Mouse (Mus musculus) spleen, adult 2 months (tissue): Measurements from ENCODE around the gene Slc22a17. TPM values are rescaled to one million over a fixed set of nuclear protein-coding genes. Genes with fewer than 3 reads are reported as not detected.
"Not testable (repeated sequence)": the region's sequence is repeated elsewhere in the genome, so short reads cannot be mapped to it uniquely, and the experiment has no call there.

Source experiments
- DNase-seq, 2 experiments: peaks; one replicate each; pipeline versions ENCODE4 v3.0.0 to v3.0.0-alpha.2; 2012 to 2021; ENCODE audit warnings: low spot score in 2 of 2, low read depth in 1 of 2
- H3K27ac ChIP-seq: fragments of 200-500 bp; 2 replicates; pipeline ENCODE4 v1.5.1; 2012; ENCODE audit warnings: low read length, inconsistent platforms; ENCODE audit not compliant: insufficient read depth
- H3K27me3 ChIP-seq: fragments of 200-500 bp; 2 replicates; pipeline ENCODE4 v1.6.1; 2012; ENCODE audit warnings: mild to moderate bottlenecking, moderate library complexity, low read length, inconsistent platforms; ENCODE audit not compliant: control insufficient read depth, insufficient read depth
- H3K36me3 ChIP-seq: fragments of 200-500 bp; 2 replicates; pipeline ENCODE4 v1.6.1; 2012; ENCODE audit warnings: mild to moderate bottlenecking, low read length, inconsistent platforms; ENCODE audit not compliant: control insufficient read depth, insufficient read depth
- H3K4me1 ChIP-seq: fragments of 200-500 bp; 2 replicates; pipeline ENCODE4 v1.6.1; 2011; ENCODE audit warnings: inconsistent platforms; ENCODE audit not compliant: control insufficient read depth, insufficient read depth, insufficient read length
- H3K4me3 ChIP-seq: fragments of 200-500 bp; 2 replicates; pipeline ENCODE4 v1.5.1; 2011; ENCODE audit warnings: mild to moderate bottlenecking, inconsistent platforms; ENCODE audit not compliant: insufficient read depth, insufficient read length; ENCODE audit errors: extremely low read depth
- CTCF ChIP-seq: fragments of 200-500 bp; IDR thresholded peaks from 2 replicates; pipeline ENCODE4 v1.5.1; 2011; ENCODE audit warnings: mild to moderate bottlenecking, inconsistent platforms; ENCODE audit not compliant: insufficient read depth, insufficient read length, insufficient replicate concordance; ENCODE audit errors: extremely low read depth
- POLR2A ChIP-seq: fragments of 200-500 bp; IDR thresholded peaks from 2 replicates; pipeline ENCODE4 v1.6.1; 2011; ENCODE audit warnings: low read depth, low read length, inconsistent platforms
- WGBS: fragments of 180-500 bp; shearing (Covaris S2); methylation state at CpG from one replicate; pipeline ENCODE4 v1.1.7; 2018; 5-methylcytosine and 5-hydroxymethylcytosine counted together
- polyA plus RNA-seq: library from polyadenylated mRNA; depleted of rRNA; stranded (reverse); fragments of >200 nt; gene quantifications from 2 replicates; pipeline ENCODE4 v1.2.3, GENCODE M21; 2012

The Slc22a17 gene
- polyA plus RNA-seq, 1 experiment, result 18.5 TPM

GRCm38 (mm10) chr14:54956533-54956932 is 43.6 kb upstream of the Slc22a17 start:
- H3K27me3 ChIP-seq, result no peaks in the 10 kb centered on the region
- H3K4me3 ChIP-seq, result no peak overlapping the region
- TF ChIP-seq POLR2A (no peak), CTCF (no peak)
- H3K4me1 ChIP-seq, result no peaks in the 10 kb centered on the region; the same call in none of the 2 replicates
- no peak overlapping the region for H3K27ac ChIP-seq
- H3K36me3 ChIP-seq, result no peaks in the 10 kb centered on the region
- 86% methylated on average over 9 of the region's 9 CpGs for WGBS
- no peak for DNase-seq

- TF ChIP-seq POLR2A (no peak), CTCF (no peak)
- WGBS, result 83% methylated on average over 3 of the region's 3 CpGs
- H3K4me1 ChIP-seq, result no peaks in the 10 kb centered on the region
- no peak for DNase-seq
- H3K27me3 ChIP-seq, result no peaks in the 10 kb centered on the region
- no peak overlapping the region for H3K27ac ChIP-seq
- no peak overlapping the region for H3K4me3 ChIP-seq
- H3K36me3 ChIP-seq, result no peaks in the 10 kb centered on the region
These were observed 42.5 kb upstream of the Slc22a17 start for GRCm38 (mm10) chr14:54955481-54955880.

- Histone ChIP-seq H3K36me3 (no peaks in the 10 kb centered on the region), H3K4me1 (no peaks in the 10 kb centered on the region), H3K27me3 (no peaks in the 10 kb centered on the region), H3K4me3 (no peak overlapping the region), H3K27ac (no peak overlapping the region)
- 77% methylated on average over 3 of the region's 3 CpGs for WGBS
- DNase-seq, result no peak
- TF ChIP-seq POLR2A (no peak), CTCF (no peak)
These were observed 41.5 kb upstream of the Slc22a17 start for GRCm38 (mm10) chr14:54954474-54954873.

GRCm38 (mm10) chr14:54953664-54954206 is 40.8 kb upstream of the Slc22a17 start:
- H3K36me3 ChIP-seq, result no peaks in the 10 kb centered on the region
- DNase-seq, result no peak
- no peak overlapping the region for H3K27ac ChIP-seq
- 91% methylated on average over 8 of the region's 8 CpGs for WGBS
- TF ChIP-seq POLR2A (no peak), CTCF (no peak)
- no peaks in the 10 kb centered on the region for H3K27me3 ChIP-seq
- no peaks in the 10 kb centered on the region for H3K4me1 ChIP-seq
- H3K4me3 ChIP-seq, result no peak overlapping the region

- Histone ChIP-seq H3K4me1 (no peaks in the 10 kb centered on the region), H3K27ac (no peak overlapping the region), H3K36me3 (no peaks in the 10 kb centered on the region), H3K27me3 (no peaks in the 10 kb centered on the region), H3K4me3 (no peak overlapping the region)
- no peak for DNase-seq
- WGBS, result 92% methylated on average over 6 of the region's 6 CpGs
- no peak for TF ChIP-seq CTCF
- no peak for TF ChIP-seq POLR2A
These were observed 38.7 kb upstream of the Slc22a17 start for GRCm38 (mm10) chr14:54951587-54951986.

GRCm38 (mm10) chr14:54950493-54950892 is 37.6 kb upstream of the Slc22a17 start:
- no peaks in the 10 kb centered on the region for H3K27me3 ChIP-seq
- H3K4me3 ChIP-seq, result no peak overlapping the region
- 67% methylated on average over 12 of the region's 12 CpGs for WGBS
- H3K27ac ChIP-seq, result no peak overlapping the region
- no peaks in the 10 kb centered on the region for H3K36me3 ChIP-seq
- H3K4me1 ChIP-seq, result no peaks in the 10 kb centered on the region
- no peak for DNase-seq
- no peak for TF ChIP-seq CTCF
- no peak for TF ChIP-seq POLR2A

GRCm38 (mm10) chr14:54948781-54949180 is 35.8 kb upstream of the Slc22a17 start:
- no peak overlapping the region for H3K4me3 ChIP-seq
- 84% methylated on average over 9 of the region's 9 CpGs for WGBS
- no peaks in the 10 kb centered on the region for H3K36me3 ChIP-seq
- H3K27ac ChIP-seq, result no peak overlapping the region
- H3K27me3 ChIP-seq, result no peaks in the 10 kb centered on the region
- no peak for TF ChIP-seq POLR2A
- TF ChIP-seq CTCF, result no peak
- no peak for DNase-seq
- H3K4me1 ChIP-seq, result no peaks in the 10 kb centered on the region

- not testable (repeated sequence) for H3K4me1 ChIP-seq, H3K27ac ChIP-seq, H3K36me3 ChIP-seq, H3K27me3 ChIP-seq, DNase-seq, H3K4me3 ChIP-seq
- WGBS, result 87% methylated on average over 11 of the region's 11 CpGs
These were observed 34.1 kb upstream of the Slc22a17 start for GRCm38 (mm10) chr14:54947008-54947407.
